Mouse (Mus musculus) adrenal gland, postnatal 10 days (tissue): ENCODE measurements around the gene Znrd1. TPM values are rescaled to one million over a fixed set of nuclear protein-coding genes. Genes with fewer than 3 reads are reported as not detected.
A peak's percentile ranks its signal among the peaks of the same experiment; 100 is the strongest.

Source experiments
- DNase-seq: peaks from one replicate; pipeline ENCODE4 v3.0.0; 2021; ENCODE audit warnings: mixed read lengths
- total RNA-seq, 2 experiments: library from RNA; stranded (reverse); gene quantifications; 2 replicates each; pipeline ENCODE4 v1.2.3; 2021

Gene Znrd1
- total RNA-seq, 2 experiments from 2014 or later = 34.5 to 40.5 TPM

GRCm38 (mm10) chr17:36927496-36928120 is 30.8 kb downstream of the Znrd1 start:
- DNase-seq = no peak

- DNase-seq = no peak
Measured at GRCm38 (mm10) chr17:36923491-36923890, 34.9 kb downstream of the Znrd1 start.

GRCm38 (mm10) chr17:36922715-36923114 is 35.6 kb downstream of the Znrd1 start:
- DNase-seq = no peak

- DNase-seq = peak; percentile 54
Measured at GRCm38 (mm10) chr17:36920239-36920638, 38.1 kb downstream of the Znrd1 start.

- peak; percentile 81 for DNase-seq
Measured at GRCm38 (mm10) chr17:36915076-36915475, 43.3 kb downstream of the Znrd1 start.

- peak; percentile 85 for DNase-seq
Measured at GRCm38 (mm10) chr17:36914108-36914507, 44.3 kb downstream of the Znrd1 start.

- DNase-seq = no peak
Measured at GRCm38 (mm10) chr17:36912031-36912430, 46.3 kb downstream of the Znrd1 start.

- no peak for DNase-seq
Measured at GRCm38 (mm10) chr17:36909802-36910201, 48.6 kb downstream of the Znrd1 start.

GRCm38 (mm10) chr17:36908235-36908634 is 50.1 kb downstream of the Znrd1 start:
- DNase-seq = no peak

Other genes with a start within 250 kb of the Znrd1 start
- not detected for gene H2-M10.5, start 185.6 kb downstream of the Znrd1 start, total RNA-seq
- not detected for gene H2-M10.6, start 146.4 kb downstream of the Znrd1 start, total RNA-seq
- 10 to 100 TPM; 43.1 to 49.5 TPM for gene Trim26, start 121.4 kb downstream of the Znrd1 start, total RNA-seq
- not detected for gene Trim15, start 91.3 kb downstream of the Znrd1 start, total RNA-seq
- 1 to 10 TPM; 2.1 to 5.4 TPM for gene Trim10, start 89.0 kb downstream of the Znrd1 start, total RNA-seq
- not detected for gene Trim40, start 68.4 kb downstream of the Znrd1 start, total RNA-seq
- not detected for gene Trim31, start 60.4 kb downstream of the Znrd1 start, total RNA-seq
- under 1 TPM in 1 of 2 experiments, not detected in 1; 0.33 TPM for gene Rnf39, start 15.6 kb downstream of the Znrd1 start, total RNA-seq
- 10 to 100 TPM; 58.5 to 62.7 TPM for gene Ppp1r11, start 6.8 kb downstream of the Znrd1 start, total RNA-seq
- gene Znrd1as, start within 50 bp of the Znrd1 start, total RNA-seq = 10 to 100 TPM; 10.1 to 11.1 TPM
- not detected for gene 2410137M14Rik, start 22.7 kb upstream of the Znrd1 start, total RNA-seq
- not detected for gene H2-M5, start 31.0 kb upstream of the Znrd1 start, total RNA-seq
- gene Zfp57, start 42.6 kb upstream of the Znrd1 start, total RNA-seq = 1 to 10 TPM; 4.0 to 7.7 TPM
- gene Mog, start 64.8 kb upstream of the Znrd1 start, total RNA-seq = not detected
- gene Gabbr1, start 87.4 kb upstream of the Znrd1 start, total RNA-seq = 10 to 100 TPM; 22.1 to 40.3 TPM
- not detected for gene Olfr90, start 129.9 kb upstream of the Znrd1 start, total RNA-seq
- gene Olfr91, start 139.7 kb upstream of the Znrd1 start, total RNA-seq = not detected
- not detected for gene Olfr92, start 161.5 kb upstream of the Znrd1 start, total RNA-seq
- not detected for gene Olfr93, start 202.9 kb upstream of the Znrd1 start, total RNA-seq
- gene Ubd, start 235.3 kb upstream of the Znrd1 start, total RNA-seq = under 1 TPM; 0.78 to 0.88 TPM
- not detected for gene Olfr94, start 242.4 kb upstream of the Znrd1 start, total RNA-seq